Mouse (Mus musculus) neutrophil, adult 5-6 weeks (primary cell): Measurements from ENCODE around the gene Gm35134. TPM values are rescaled to one million over a fixed set of nuclear protein-coding genes. Genes with fewer than 3 reads are reported as not detected.
"Not testable (repeated sequence)": the region's sequence is repeated elsewhere in the genome, so short reads cannot be mapped to it uniquely, and the experiment has no call there.

Experiments used
- ATAC-seq: fragments of 151-379, 151-347 bp; 2 replicates; pipeline ENCODE4 v1.8.0; 2017; ENCODE audit warnings: mild to moderate bottlenecking, moderate TSS enrichment; ENCODE audit not compliant: insufficient number of reproducible peaks, poor library complexity, low FRiP score, severe bottlenecking; ENCODE audit errors: extremely low read depth
- total RNA-seq: library from RNA; stranded (forward); fragments of 200-1000 nt; gene quantifications from 2 replicates; pipeline ENCODE4 v1.2.3, GENCODE M21; 2017

Gm35134 gene
- total RNA-seq, result not detected in 2 replicates

GRCm38 (mm10) chrY:19112707-19113106 is at the start of gene Gm35134:
TSS of gene Gm35134 (plus strand) at chrY:19113007.
- not testable (repeated sequence) for ATAC-seq
